8 mouse cellular contexts compared by ENCODE assay signal in the genomic region with DNA sequence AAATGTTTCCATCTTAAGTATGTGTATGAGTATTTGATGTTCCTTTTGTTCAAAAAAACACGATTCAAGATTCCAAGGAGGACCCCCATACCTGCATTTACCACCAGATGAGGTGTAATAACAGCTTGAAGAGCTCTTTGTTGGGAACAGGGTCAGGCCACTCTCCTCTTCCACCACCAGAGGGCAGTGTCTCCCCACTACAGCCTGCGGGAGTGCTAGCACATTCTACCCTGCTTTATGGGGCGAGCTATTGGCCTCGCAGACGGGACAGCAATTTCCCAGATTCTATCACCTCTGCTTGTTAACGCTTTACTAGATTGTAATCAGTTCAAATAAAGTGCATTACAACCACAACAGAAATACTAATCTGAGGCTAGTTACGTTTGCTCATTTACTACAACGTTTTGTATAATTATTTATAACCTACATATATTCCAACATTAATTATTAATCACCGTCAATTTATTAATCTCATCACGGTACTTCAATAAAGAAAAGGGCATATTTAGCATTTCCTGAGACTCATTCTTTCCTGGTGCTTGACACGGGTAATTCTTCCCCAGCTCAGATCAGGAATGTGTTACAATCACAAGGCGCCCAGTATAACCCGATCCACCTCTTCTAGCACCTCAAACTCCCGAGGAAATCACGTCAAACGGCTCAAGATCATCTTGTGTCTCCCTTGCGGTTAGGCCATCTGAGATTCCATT. TPM values are rescaled to one million over a fixed set of nuclear protein-coding genes. Genes with fewer than 3 reads are reported as not detected.
A peak's percentile ranks its signal among the peaks of the same experiment; 100 is the strongest.
DNase-seq lines count a peak whose midpoint lies in the region; ATAC-seq and TF ChIP-seq lines count a peak whose summit lies in the region.

No protein-coding gene starts in this region.

- no peak; the same call in 1 of the 2 replicates for TF ChIP-seq CTCF in heart, adult 2 months (IDR thresholded peaks at IDR 0.05)

- no peaks in the 10 kb centered on the region for H3K36me3 ChIP-seq in heart, adult 2 months (ENCODE audit: control insufficient read depth, insufficient read depth, low read length)
- H3K36me3 ChIP-seq in kidney, embryonic 14.5 days (ENCODE audit: control insufficient read depth, insufficient read depth, low read length), result peaks cover 11% of the 10 kb centered on the region; the same call in 1 of the 2 replicates
- H3K36me3 ChIP-seq in limb, embryonic 14.5 days (ENCODE audit: control insufficient read depth, insufficient read depth, low read length), result peaks cover 52% of the 10 kb centered on the region
- peaks cover 8% of the 10 kb centered on the region for H3K36me3 ChIP-seq in splenic B cell, adult 2 months (ENCODE audit: control insufficient read depth, insufficient read depth, low read length, poor library complexity, severe bottlenecking)

- no peaks in the 10 kb centered on the region for H3K9me3 ChIP-seq in kidney, embryonic 14.5 days (ENCODE audit: control insufficient read depth, low read length)
- no peaks in the 10 kb centered on the region for H3K9me3 ChIP-seq in limb, embryonic 14.5 days (ENCODE audit: control insufficient read depth, low read length)

- no peaks in the 10 kb centered on the region for H3K27me3 ChIP-seq in heart, adult 2 months (ENCODE audit: control insufficient read depth, insufficient read depth, low read length)
- H3K27me3 ChIP-seq in kidney, embryonic 14.5 days (ENCODE audit: control insufficient read depth, insufficient read depth, low read length), result no peaks in the 10 kb centered on the region
- no peaks in the 10 kb centered on the region for H3K27me3 ChIP-seq in limb, embryonic 14.5 days (ENCODE audit: control insufficient read depth, insufficient read depth, low read length)
- H3K27me3 ChIP-seq in splenic B cell, adult 2 months (ENCODE audit: control insufficient read depth, insufficient read depth, low read length, poor library complexity, severe bottlenecking), result no peaks in the 10 kb centered on the region

- no peak overlapping the region for H3K9ac ChIP-seq in heart, adult 2 months (ENCODE audit: low read depth, low read length)
- H3K9ac ChIP-seq in kidney, embryonic 14.5 days (ENCODE audit: low read depth, low read length), result no peak overlapping the region
- no peak overlapping the region for H3K9ac ChIP-seq in limb, embryonic 14.5 days (ENCODE audit: low read depth, low read length, severe bottlenecking)

- 46% methylated on average over 17 of the region's 17 CpGs for WGBS in heart, adult 2 months
- 37% methylated on average over 17 of the region's 17 CpGs for whole genome bisulfite sequencing in kidney, embryonic 14.5 days
- WGBS in limb, embryonic 14.5 days, result 29% methylated on average over 17 of the region's 17 CpGs

- no peaks in the 10 kb centered on the region for H3K4me1 ChIP-seq in heart, adult 2 months (ENCODE audit: control insufficient read depth, insufficient read depth, low read length)
- H3K4me1 ChIP-seq in kidney, embryonic 14.5 days (ENCODE audit: control insufficient read depth, insufficient read depth, low read length), result no peaks in the 10 kb centered on the region; the same call in 1 of the 2 replicates
- H3K4me1 ChIP-seq in limb, embryonic 14.5 days (ENCODE audit: control insufficient read depth, insufficient read depth, low read length), result no peaks in the 10 kb centered on the region

- H3K27ac ChIP-seq in heart, adult 2 months, result no peak overlapping the region
- H3K27ac ChIP-seq in kidney, embryonic 14.5 days (ENCODE audit: low read depth, low read length), result no peak overlapping the region
- no peak overlapping the region for H3K27ac ChIP-seq in limb, embryonic 14.5 days (replicated peaks; ENCODE audit: low read depth, low read length)

- no peaks in the 10 kb centered on the region for H3K79me2 ChIP-seq in heart, adult 2 months (replicated peaks; ENCODE audit: control insufficient read depth, insufficient read depth, low read length)

- intact Hi-C loops in heart, adult 2 months (cut with DNase I), result loop anchor here (1.0 to 10.0 kb wide), 6 partner anchors 139 to 1342 kb away; no protein-coding TSS in a partner anchor

- peak; percentile 72; the same call in 1 of the 2 replicates for ATAC-seq in kidney, embryonic 14.5 days (ENCODE audit: low FRiP score, low TSS enrichment)
- peak; percentile 81; the same call in 1 of the 2 replicates for ATAC-seq in limb, embryonic 14.5 days (ENCODE audit: low FRiP score, low read depth)

- H3K4me2 ChIP-seq in kidney, embryonic 14.5 days (replicated peaks; ENCODE audit: low read depth, low read length), result no peak overlapping the region
- no peak overlapping the region for H3K4me2 ChIP-seq in limb, embryonic 14.5 days (replicated peaks; ENCODE audit: low read depth, low read length, severe bottlenecking)

- H3K4me3 ChIP-seq in heart, adult 2 months, result no peak overlapping the region
- H3K4me3 ChIP-seq in kidney, embryonic 14.5 days (ENCODE audit: low read length), result no peak overlapping the region
- H3K4me3 ChIP-seq in limb, embryonic 14.5 days (replicated peaks; ENCODE audit: low read length), result no peak overlapping the region

- TF ChIP-seq POLR2A in heart, adult 2 months (IDR thresholded peaks at IDR 0.05; ENCODE audit: insufficient read depth, low read depth, low read length), result no peak
- no peak for TF ChIP-seq POLR2A in limb, embryonic 14.5 days (IDR thresholded peaks at IDR 0.05; ENCODE audit: borderline replicate concordance, extremely low read depth, insufficient read depth, insufficient read length)

- DNase-seq in heart, adult 2 months, result peak; percentile 72 to 81
- DNase-seq in heart, adult 11 months, result no peak
- peak; percentile 85 to 87 for DNase-seq in cerebellum, postnatal 4 days (ENCODE audit: low spot score in 2 of 2)
- DNase-seq in gastrocnemius, postnatal 10 days, result peak; percentile 80
- DNase-seq in limb, embryonic 14.5 days (ENCODE audit: low spot score), result peak; percentile 83
- peak; percentile 83 for DNase-seq in neural tube, embryonic 10.5 days (ENCODE audit: extremely low spot score, low spot score)
- peak; percentile 78 for DNase-seq in splenic B cell, adult 2 months (ENCODE audit: low read depth, low spot score)

- TF ChIP-seq EP300 in heart, adult 2 months (IDR thresholded peaks at IDR 0.05; ENCODE audit: insufficient read depth, low read depth, low read length), result peak; percentile 83; the same call in 1 of the 2 replicates

RNA-seq across cellular contexts. Expression of a gene that starts 56.1 kb away (rescaled TPM):
- total RNA-seq in heart, adult 2 months (2021), result 10 to 100 TPM; 14.0 to 16.1 TPM
- polyA plus RNA-seq in heart, adult 2 months (2012; rRNA removed), result 4.8 and 10.0 TPM in 2 replicates
- 10 to 100 TPM; 20.4 to 23.6 TPM for total RNA-seq in gastrocnemius, postnatal 10 days (2021)
- polyA plus RNA-seq in kidney, embryonic 14.5 days (2014; fragmentation: Nextera tagmentation; extraction: Ambion mirVana), result 28.5 and 35.5 TPM in 2 replicates
- polyA plus RNA-seq in limb, embryonic 14.5 days (2012; rRNA removed), result 26.1 and 29.9 TPM in 2 replicates
- polyA plus RNA-seq in limb, embryonic 14.5 days (2014; fragmentation: Nextera tagmentation; extraction: Ambion mirVana), result 23.4 and 30.7 TPM in 2 replicates
